Mouse (Mus musculus) CD4-positive naive resting alpha-beta T cell, adult 57 days (primary cell): ENCODE results near the gene Cnnm1. TPM values are rescaled to one million over a fixed set of nuclear protein-coding genes. Genes with fewer than 3 reads are reported as not detected.

Experiments
- total RNA-seq: library from RNA; stranded (reverse); gene quantifications from one replicate; pipeline ENCODE4 v1.2.4, GENCODE M21; 2023

The Cnnm1 gene
- total RNA-seq, result not detected

GRCm38 (mm10) chr19:43440112-43440737 lies at the start of gene Cnnm1:
Cnnm1 (plus strand) TSS chr19:43440436.

GRCm38 (mm10) chr19:43524187-43525103 lies 84.2 kb downstream of the Cnnm1 start, which contains the start of gene Got1:
Got1 (minus strand) TSS chr19:43524605.

Other genes starting within 250 kb of the Cnnm1 start
- not detected for gene Hpse2, start 52.1 kb upstream of the Cnnm1 start, total RNA-seq
- 89.9 TPM for gene Got1, start 84.2 kb downstream of the Cnnm1 start, total RNA-seq
- 0.35 TPM for gene Nkx2-3, start 171.9 kb downstream of the Cnnm1 start, total RNA-seq
- gene Slc25a28, start 234.4 kb downstream of the Cnnm1 start, total RNA-seq, result 50.2 TPM
- 9.4 TPM for gene Entpd7, start 249.2 kb downstream of the Cnnm1 start, total RNA-seq